Mouse (Mus musculus) layer of hippocampus, adult 9-11 months (tissue): ENCODE data around the gene Ticam1.

Source experiments
- DNase-seq: peaks from one replicate; pipeline ENCODE4 v3.0.0; 2022

Gene Ticam1

GRCm38 (mm10) chr17:56290388-56291170, 14.0 kb upstream of the Ticam1 start:
- DNase-seq = peak; percentile 77

DNA sequence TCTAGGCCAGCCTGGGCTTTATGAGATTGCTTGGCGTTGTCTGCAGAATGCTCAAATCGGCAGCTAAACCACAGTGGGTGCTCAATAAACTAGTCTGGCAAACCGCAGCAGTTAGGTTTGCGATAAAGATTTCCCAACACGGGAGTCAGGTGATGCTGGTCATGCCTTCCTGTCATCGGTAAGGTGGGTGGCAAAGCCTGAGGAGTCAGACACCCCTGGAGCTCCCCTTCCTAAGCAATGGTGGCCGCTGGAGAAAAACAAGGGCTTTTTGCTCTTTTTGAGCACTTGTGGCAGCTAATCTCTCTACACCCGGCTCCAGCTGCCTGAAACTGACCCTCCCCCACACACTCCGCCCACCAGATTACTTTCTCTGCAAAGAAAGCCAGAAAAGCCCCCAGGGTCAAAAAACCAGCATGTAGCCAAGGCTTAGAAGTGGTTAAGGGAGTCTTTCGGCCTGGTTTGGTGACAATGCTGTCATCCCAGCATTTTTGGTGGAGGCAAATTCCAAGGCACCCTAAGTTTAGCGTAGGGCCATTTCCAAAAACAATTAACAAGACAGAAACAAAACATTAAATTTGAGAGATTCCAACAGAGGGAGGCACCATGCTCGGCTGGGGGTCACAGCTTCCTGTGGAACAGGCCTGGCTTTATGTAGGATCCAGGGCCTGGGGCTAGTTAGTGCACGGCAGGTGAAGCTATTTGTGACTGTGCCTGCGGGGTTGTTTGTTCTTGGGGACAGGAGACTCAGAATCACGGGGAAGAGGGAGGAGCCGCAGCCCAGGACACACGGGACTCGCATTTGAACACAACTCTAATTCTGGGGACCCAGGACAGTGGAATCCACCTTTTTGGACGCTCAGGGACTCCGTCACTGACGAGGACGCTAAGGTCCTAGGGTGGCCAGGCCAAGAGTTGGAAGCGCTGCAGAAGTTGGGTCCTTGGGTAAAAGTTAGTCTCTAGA, 13.1 kb upstream of the Ticam1 start:
- no peak for DNase-seq

DNA sequence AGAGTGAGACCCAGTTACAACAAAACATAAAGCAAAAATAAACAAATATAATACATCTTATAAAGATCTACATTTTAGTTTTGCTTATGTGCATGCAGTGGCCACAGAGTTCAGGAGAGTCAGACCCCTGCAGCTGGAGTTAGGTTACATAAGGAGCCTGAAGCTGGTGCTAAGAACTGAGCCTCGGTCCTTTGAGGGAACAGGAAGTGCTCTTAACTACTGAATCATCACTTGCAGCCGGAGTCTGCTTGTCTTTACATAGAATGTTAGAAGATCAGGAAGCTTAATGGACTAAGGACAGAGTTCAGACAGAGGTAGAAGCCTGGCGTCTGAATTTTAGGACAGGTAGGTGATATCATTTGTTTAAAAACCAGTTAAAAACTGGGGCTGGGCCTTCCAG, 12.3 kb upstream of the Ticam1 start:
- DNase-seq = no peak

DNA sequence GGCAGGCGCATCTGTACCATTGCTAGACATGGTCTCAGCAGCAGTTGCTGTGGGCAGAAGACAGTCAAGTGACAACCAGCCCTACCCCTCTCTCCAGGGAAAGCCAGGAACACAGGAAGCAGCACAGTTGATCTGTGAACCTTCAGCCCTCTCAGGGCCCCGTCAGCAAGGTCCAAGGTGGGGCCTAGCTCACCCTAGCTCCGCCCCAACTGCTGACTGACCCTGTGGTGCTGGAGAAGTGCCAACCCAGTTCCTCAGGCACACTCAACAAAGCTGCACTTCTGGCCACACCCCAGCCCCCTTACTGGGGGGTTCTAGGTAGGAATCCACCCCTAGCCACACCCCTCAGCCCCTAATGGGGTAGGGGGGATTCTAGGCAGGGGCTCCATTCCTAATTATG, 11.2 kb upstream of the Ticam1 start:
- DNase-seq = no peak

DNA sequence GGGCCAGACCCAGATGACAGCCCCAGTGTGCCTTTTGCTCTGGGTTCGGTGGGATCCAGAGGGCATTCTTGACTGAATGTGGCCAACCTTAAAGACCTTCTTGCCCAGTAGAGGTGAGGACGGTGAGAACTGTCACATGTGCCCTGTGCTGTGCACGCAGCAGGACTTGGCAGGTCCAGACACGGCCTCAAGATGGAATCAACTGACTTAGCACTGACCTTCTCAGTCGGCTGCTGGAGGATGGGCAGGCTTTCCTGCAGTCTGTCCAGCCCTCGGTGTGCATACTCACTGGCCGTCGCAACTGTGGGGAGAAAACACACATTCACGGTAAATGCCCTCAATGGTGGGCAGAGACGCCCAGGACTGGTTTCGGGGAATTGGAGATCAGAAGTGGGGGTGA, 9.4 kb upstream of the Ticam1 start:
- no peak for DNase-seq

DNA sequence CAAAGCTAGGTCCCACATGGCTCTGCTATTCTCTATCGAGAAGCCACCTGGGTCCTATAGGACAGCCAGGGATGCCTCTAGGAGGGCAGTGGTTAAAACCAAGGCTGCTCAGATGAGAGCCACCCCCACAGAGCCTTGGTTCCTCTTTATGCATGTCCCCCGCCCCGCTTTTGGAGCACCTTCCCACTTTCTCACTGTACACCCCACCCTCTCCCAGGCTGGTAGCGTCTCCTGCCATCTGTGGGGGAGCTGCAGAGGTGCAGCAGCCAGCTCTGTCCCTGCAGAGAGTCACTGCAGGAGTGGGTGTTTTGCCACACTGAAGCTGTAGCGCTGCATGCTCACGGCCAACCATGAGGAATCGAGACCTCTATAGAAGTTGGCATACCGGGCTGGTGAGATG, 6.7 kb upstream of the Ticam1 start:
- DNase-seq = peak; percentile 80

GRCm38 (mm10) chr17:56282802-56283201, 6.2 kb upstream of the Ticam1 start:
- peak; percentile 79 for DNase-seq

DNA sequence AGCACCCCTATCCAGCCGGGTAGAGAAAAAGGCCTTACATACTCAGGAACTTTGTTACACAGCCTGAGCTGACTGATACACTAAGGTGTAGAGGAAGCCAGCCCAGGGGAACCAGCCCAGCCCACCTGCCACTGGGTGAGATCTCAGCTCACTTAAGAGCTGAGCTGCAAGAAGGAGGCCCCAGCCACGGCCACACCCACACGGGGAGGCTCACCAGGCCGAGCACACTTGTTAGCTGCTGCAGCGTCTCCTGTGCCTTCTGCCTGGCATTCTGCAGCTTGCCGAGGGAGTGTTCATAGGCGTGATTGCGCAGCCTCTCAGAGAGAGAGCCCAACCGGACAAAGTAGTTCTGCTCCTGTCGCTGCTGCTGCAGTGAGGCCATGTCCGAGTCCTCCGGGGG, 4.6 kb upstream of the Ticam1 start:
- DNase-seq = no peak

DNA sequence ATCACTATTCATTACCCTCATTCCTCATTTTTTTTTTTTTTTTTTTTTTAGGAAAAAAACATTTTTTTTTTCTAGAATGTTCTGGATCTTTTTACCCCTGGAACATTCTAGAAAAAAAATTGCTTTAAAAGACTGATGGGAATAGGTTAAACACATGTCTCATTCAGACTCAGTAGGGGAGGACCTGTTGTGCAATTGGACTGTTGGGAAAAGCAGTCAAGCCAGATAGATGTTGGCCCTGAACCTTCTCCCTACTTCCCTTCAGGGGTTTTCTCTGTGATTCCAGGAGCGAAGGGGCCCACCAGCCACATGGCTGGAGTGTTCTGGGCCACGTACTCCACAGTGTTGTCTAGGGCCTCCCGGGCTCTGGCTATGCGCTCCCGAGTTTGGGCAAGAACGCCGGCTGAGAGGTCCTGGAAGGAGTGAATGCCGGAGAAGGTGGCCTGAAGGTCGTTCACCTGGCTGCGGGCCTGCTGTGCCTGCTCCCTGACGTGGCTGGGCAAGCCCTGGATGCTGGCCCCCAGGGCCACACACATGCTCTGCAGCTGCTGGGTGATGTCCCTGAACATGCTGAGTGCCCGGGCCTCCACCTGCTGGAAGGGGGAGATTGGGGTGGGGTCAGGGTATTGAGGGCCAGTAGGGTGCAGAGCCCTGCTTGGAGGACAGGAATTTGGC, 3.0 kb upstream of the Ticam1 start:
- DNase-seq = no peak

DNA sequence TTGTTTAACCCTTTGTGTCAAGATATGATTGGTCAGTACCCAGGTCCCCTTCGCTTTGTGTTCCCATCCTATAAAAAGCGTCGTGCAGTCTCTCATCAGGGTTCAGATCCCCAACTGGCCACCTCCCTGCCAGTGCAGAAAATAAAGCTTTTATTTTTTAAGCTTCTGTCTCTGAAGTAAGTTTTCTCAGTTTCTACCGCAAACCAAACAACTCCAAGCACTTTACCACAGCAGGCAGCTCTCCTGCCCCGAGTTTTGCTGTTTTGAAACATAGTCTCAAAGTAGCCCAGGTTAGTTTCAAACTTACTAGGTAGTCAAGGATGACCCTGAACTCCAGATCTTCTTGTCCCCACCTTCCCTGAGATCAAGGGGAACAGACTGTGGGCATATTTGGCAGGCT, 1.8 kb upstream of the Ticam1 start:
- DNase-seq = no peak

- no peak for DNase-seq
These were observed 944 bp upstream of the Ticam1 start for GRCm38 (mm10) chr17:56277567-56277893.

- DNase-seq = no peak
These were observed 625 bp downstream of the Ticam1 start for GRCm38 (mm10) chr17:56275842-56276480.

- no peak for DNase-seq
These were observed 2.6 kb downstream of the Ticam1 start for GRCm38 (mm10) chr17:56273986-56274385.

GRCm38 (mm10) chr17:56273482-56273881, 3.1 kb downstream of the Ticam1 start:
- DNase-seq = no peak

DNA sequence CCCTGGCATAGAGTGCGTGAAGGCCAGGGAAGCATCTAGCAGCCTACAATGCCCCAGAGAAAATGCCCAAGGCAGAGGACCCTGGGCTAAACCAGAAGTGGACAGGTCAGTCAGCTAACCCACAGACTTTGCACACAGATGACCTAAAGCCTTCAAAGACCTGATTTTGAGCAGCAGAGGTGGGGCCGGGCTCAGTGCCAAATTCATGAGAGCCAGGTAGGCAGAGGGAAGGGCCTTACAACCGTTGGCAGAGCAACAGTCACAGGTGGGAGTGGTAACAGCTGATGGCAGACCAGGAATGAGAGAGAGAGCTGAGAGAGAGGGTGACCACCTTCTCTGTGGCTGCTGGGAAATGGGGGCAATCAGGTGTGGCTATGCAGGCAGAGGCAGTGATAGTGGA, 3.9 kb downstream of the Ticam1 start:
- no peak for DNase-seq

- no peak for DNase-seq
These were observed 4.9 kb downstream of the Ticam1 start for GRCm38 (mm10) chr17:56271609-56272253.

GRCm38 (mm10) chr17:56269741-56270140, 6.8 kb downstream of the Ticam1 start:
- DNase-seq = no peak

DNA sequence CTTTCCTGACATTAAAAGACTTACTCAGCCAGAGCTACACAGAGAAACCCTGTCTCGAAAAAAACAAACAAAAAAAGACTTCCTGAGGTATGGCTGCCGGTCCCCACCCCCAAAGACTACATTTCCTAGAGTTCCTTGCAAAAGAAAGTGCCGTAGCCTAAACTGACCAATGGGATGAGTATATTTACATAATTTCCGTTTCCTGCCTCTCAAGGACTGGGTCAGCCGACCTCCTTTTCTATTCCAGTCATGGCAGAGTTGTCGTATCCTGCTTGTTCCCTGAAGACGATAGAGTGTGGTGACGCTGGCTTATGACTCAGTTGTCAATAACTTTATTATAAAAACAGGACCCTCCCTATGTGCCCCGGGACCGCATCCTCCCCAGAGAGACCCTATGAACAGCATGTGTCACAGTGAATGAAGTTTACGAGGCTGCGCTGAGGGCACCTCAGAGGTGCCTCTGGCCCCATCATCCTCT, 7.4 kb downstream of the Ticam1 start:
- peak; percentile 80 for DNase-seq

- DNase-seq = peak; percentile 88
These were observed 10.3 kb downstream of the Ticam1 start for GRCm38 (mm10) chr17:56266271-56266670.

DNA sequence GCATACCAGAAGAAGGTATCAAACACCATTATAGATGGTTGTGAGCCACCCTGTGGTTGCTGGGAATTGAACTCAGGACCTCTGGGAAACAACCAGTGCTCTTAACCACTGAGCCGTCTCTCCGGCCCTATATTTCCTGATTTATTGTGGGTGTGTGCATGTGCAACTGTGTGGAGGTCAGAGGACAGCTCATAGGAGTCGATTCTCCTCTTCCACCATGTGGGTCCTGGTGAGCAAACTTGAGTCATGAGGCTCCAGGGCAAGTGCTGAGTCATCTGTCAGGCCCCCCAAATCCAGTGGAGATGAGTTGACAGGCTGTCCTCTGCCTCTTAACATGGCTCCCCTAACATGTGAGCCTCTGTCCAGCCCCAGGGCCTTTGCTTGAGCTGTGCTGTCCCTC, 10.7 kb downstream of the Ticam1 start:
- no peak for DNase-seq

- DNase-seq = peak; percentile 61
These were observed 11.6 kb downstream of the Ticam1 start for GRCm38 (mm10) chr17:56265011-56265410.

DNA sequence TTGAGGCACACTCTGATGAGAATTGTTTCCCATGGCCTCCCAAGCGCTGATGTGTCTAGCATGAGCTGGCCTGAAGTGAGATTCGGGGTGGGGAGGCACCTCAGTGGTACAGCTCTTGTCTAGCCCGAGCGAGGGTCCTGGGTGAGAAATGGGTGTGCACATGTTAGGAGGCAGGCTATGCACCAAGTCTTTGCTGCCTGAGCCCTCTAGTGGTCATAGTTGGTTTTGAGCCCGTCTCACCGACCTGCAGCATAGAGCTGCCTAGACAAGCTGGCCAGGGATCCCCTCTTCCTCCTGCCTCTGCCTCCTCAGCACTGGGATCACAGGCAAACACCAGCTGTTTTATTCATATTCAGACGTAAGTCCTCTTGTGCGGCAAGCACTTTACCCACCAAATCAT, 12.6 kb downstream of the Ticam1 start:
- peak; percentile 86 for DNase-seq
